Mouse (Mus musculus): ENCODE measurements around the gene Tmem174.

DNA sequence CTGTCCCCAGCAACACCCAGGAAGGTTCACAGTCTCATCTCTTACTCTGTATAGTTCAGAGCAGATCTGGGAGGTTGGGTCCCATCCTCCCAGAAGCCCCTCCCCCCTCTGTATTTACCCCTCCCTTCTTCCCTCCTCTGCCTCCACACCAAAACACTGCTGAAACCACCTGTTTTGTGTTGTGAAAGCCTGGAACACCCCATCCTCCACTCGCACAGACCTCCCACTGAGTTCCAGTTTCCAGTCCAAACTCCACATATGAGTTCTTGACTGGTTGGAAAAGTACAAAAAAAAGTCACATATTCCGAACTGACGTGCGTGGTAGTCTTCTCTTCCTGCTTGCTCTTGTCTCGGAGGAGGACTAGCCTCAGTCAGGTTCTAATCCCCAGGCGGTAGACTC lies 45.8 kb downstream of the Tmem174 start:
- TF ChIP-seq CTCF (IDR thresholded peaks at IDR 0.05; ENCODE audit: control insufficient read depth, insufficient read depth, insufficient read length) (no peak), CEBPB (IDR thresholded peaks at IDR 0.05; ENCODE audit: low read depth) (no peak), USF1 (IDR thresholded peaks at IDR 0.05; ENCODE audit: low read depth) (no peak), MYOD1 (IDR thresholded peaks at IDR 0.05; ENCODE audit: control insufficient read depth, insufficient read length, low read depth) (no peak), MYOG (IDR thresholded peaks at IDR 0.05; ENCODE audit: control insufficient read depth, extremely low read depth, insufficient read length) (no peak)
